Mouse (Mus musculus) left cerebral cortex, adult 8-10 months (tissue): ENCODE data around the gene Tmc3. TPM values are rescaled to one million over a fixed set of nuclear protein-coding genes. Genes with fewer than 3 reads are reported as not detected.

Source experiments
- DNase-seq, 2 experiments: peaks; one replicate each; pipeline ENCODE4 v3.0.0; 2022; ENCODE audit warnings: low spot score in 2 of 2
- total RNA-seq, 4 experiments: library from RNA; stranded (reverse); gene quantifications; 2 replicates each; pipeline ENCODE4 v1.2.4; 2022

Gene Tmc3
- total RNA-seq = under 1 TPM; 0.17 to 0.67 (median 0.28) TPM

DNA sequence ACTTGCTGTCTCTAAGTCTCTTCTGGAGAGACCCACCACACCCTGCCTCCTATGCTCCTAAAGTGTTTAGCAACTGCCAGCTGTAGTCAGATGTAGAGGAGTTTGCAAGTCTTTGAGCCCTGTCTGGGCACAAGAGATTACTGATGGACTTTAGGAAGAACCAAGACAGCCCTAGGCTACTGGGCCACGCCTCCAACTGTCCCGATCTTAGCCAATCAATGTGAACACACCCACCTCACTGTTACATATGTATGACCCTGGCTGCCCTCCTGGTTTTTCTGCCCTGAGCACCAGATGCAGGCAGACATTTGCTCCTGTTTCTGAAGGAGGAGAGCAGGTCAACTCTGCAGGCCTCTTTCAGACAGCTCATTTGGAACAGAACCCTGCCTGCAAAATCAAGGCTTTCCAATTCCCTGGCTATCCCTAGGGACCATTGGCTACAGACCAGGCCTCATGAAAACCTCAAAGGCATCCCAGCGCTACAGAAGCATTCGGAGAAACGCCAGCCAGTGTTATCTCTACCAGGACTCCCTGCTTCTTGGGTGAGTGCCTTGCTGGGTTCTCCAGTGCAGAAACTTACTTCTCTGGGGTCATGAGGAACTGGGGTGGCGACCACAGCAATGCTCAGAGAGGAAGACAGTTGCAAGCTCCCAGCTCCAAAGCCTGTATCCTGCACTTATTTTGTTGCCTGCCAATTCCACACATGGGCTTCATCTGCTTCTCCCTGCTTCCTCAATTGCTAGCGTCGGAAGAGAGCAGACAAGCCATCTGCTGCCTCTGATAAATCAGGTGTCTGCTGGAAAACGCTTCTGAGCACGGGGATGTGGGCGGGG, at the start of gene Tmc3:
TSS of gene Tmc3 (plus strand) at position 289 of the 833 bp plus-strand sequence.
- peak in 1 of 2 experiments; percentile 47 for DNase-seq

DNA sequence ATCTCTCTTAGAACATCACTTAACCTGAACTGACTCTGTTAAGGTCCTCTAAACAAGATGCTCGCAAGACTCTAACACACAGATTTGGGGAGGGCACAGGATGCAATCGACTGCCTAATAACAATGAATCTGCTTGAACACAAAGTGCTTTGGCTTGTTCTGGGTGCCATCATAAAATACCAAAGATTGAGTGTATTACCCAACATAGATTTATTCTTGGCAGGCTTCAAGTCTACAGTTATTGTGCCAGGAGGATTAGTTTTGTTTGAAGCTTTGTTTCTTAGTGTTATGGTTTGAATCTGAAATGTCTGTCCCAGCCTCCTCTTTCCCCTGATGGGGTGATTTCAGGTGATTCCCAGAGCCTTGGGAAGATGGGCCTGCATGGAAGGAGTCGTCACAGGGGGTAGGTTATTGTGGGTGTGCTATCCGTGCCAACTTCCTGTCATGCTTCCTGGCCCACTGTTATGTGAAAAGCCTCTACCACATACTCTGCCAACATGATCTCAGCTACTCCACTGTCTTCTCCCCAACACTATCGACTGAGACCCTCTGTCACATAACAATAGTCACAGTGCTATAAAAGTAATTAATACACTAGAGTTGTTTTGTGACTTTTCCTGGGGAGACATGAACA, 43.1 kb upstream of the Tmc3 start:
- no peak for DNase-seq

DNA sequence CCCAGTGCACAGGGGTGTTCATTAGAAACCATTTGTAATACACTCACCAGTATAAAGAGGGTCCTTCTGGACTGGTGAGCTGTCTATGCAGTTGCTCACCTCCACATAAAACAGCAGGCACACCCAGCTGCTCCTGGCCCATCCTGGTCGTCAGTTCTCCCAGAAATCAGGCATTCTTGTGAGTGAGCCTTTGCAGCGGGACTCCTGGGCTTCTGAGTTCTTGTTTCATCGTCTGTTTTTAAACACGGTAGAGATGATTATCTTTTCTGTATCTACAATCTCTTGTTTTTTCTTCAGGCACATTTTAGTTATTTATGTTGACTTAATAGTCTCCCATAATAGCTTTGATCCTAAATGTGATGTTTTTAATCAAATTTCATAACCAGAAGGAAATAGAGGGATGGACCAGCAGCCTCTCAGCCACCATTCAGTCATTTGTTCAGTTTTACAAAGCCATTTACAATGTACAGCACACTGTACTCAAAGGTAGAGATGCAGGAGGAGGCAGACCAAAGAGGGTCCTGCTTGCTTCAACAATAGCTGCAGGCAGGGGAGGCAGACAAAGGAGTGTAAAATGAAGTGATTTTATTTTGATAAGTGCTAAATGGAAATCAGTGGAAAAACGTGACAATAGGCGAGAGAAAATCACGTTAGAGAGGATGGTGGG, 35.9 kb upstream of the Tmc3 start:
- no peak for DNase-seq

DNA sequence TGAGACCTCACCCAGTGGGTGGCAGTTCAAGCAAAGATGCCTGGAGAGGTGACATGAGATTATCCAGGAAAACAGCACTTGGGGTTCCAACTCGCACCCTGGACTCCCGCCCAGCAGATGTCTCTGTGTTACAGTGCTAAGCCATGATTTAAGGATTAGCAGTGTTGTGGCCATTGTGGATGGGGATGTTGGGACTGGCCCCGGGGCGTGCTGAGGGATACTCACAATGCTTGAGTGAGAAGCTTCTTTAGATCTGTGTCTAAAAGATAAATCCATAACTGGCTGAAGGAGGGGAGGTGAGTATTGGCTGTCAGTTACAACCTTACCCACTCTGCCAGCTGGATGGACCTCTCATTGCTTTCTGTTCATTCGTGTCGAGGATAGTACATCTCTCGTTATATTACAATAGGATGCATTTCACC, 35.4 kb upstream of the Tmc3 start:
- DNase-seq = no peak

DNA sequence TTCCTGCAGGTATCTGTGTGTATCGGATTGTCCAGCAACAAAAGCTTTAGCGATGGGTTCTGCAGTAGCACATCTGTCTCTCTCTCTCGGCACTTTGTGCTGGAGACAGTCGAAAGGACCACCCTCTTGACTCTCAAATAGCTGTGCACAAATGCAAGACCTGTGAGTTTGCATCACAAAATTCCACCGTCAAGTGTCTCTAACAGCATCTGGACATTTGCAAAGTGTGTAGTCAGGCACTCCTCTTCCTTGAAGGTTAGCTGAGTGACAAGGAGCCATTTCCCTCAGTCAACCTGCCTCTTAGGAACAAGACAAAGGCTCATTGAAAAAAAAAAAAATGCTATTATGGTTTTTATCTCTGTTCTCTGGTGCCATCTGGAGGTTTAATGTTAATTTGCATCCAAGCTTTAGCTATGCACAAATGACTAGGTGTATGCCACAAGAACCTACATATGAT, 34.7 kb upstream of the Tmc3 start:
- no peak for DNase-seq

DNA sequence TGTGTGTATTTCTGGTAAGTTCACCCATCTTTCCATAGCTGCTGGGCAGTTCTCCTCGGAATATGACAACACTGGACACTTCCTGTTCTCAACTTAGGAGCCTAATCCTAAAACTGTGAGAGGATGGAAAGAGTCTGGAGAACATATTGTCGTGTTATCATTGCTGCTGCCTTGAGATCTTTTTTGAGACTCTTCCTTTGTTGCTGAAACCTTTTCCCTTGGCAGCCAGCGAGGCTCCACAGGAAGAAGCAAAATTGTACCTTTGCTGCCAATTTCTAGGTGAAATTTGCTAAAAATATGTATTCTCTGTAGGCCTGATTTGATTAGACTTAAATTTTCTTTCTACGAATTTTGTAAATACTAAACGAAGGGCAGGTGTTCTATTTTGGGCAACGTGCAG, 30.2 kb upstream of the Tmc3 start:
- no peak for DNase-seq

DNA sequence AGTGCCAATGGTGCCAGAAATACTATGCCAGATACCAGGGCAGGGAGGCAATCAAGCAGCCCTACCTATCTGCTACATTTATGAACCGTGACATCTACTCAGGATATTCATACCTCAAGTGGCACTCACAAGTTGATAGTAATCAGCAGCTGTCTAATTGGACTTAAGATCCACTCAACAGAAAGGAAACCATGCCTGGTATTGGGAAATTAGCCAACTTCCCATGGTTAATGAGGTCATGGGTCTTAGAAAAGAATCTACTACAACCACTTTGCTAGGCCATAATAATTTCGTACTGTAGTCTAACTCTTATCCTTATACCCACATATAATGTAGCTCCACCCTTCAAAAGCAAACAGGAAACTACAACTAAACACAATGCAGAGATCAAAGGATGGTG, 28.2 kb upstream of the Tmc3 start:
- DNase-seq = no peak

DNA sequence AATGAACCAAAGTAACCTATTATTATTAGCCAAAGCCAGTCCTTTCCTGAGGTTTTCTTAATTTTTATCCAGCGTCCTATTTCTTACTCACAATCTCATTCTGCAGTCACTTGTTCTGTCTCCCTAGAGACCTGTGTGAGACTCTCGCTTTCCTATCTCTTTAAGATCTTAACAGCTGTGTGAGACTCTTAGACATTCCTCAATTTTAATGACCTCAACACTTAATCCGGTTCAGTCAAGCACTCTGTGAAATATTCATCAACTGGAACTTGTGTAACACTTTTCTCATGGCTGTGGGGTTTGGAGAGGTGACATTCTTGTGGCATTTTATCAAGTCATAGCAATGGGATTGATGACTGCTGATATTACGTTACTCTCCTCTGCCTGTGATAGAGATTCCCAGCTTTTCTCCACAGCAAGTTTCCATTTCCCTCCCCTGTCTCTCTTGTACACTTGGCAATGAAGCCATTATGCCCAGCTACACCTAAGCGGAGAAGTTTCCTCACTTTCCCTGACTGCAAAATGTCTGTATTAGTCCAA, 25.9 kb upstream of the Tmc3 start:
- DNase-seq = no peak

DNA sequence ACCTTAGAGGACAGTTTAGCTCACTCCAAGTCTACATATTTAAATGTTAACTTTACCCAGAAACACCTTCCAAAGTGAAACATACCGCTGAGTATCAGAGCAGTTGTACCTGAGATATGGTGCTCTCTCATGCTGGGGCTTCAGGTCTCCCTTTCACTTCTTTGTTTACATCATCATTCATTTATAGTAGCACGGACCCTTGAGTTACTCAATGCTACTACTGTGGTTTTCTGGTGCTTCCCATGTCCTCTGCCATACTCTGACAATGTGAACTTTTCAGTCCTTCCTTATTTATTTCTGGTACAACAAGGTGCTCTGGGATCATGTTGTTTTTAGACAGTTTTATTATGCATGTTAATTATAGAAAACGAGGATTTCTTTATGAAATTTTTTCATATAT, 25.2 kb upstream of the Tmc3 start:
- no peak for DNase-seq

DNA sequence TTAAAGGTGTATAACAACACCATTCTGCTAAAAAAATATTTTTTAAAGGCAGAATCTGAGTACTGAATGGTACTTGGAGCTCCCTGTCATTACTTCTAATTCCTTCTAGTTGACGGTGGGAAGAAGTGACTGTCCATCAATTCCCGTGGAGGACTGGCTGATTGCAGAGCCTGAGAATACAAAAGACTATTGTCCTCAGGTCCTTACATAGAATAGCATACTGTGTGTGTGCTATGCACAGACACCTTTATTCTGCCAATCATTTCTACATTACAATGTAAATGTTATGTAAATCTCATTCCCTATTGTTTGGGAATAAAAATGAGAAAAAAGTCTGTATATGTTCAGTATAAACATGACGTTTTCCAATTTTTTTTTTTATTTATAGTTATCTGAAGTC, 22.9 kb upstream of the Tmc3 start:
- no peak for DNase-seq

DNA sequence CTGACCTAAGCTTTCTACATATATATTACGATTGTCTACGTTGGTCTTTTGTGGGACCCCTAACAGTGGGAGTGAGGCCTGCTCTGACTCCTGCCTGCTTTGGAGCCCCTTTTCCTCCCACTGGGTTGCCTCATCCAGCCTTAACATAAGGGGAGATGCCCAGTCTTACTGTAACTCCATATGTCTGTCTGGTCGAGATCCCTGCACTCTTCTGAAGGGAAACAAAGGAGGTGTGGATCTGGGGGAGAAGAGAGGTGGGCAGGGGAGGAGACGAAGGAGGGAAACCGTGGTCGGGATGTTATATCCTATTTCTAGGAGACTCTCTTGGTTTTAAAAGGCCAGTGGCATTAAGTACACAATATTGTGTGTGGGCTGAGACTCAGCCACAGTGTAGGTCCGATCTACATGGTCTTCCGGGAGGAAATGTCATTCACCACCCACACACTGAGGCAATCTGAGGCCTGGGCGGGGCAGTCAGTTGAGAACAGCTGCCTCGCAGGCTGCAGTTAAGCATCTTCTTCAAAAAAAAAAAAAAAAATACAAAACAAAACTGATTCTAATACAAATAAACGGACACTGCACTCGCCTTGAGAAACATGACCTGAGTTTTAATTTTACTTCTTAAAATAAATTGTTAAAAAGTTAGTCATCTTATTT, 20.0 kb upstream of the Tmc3 start:
- DNase-seq = no peak

DNA sequence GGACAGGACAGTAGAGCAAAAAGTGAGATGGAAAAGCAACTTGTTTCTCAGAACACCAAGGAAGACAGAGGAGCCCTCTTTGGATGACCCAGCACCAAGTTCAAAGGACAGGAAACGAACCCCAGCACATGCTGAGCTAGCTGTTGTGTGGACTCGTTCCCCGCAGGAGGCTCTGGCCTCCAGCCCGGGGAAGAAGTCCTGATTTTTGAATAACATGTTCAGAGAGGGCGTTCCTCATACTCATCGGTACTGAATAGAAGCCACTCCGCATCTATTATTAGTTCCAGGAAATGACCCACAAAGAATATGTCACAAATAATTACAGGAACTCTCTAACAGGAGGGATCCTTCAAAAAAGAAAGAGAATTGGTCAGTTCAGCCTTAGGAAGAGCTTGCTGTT, 18.8 kb upstream of the Tmc3 start:
- DNase-seq = no peak

DNA sequence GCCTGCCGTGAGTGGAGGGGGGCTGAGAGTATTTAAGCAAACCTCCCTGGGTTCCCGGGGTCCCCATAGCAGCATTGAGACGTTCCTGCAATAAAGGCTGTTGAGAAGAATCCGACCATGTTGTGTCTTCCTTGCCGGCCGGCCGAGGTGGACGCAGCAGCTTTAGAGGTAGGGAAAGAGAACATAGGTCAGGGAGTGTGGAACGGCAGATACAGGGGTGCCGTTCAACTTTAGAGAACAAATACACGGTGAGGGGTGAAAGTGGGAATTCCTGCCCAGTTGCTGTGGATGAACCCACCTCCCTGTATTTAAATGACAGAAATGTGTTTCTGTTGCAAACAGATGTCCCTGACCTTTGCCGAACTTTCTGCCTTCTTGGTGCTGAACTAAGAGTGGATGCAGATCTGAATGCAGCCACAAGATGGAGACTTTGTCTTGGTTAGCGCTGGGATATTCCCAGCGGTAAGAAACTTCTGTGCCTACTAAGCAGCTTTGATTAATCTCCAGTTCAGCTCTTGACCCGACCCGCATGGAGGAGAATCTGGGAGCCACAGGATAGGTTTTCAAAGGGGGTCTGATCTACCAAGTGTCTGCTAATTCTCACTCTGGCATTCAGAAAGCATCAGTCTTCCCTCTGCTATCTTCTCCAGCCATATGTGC, 16.8 kb upstream of the Tmc3 start:
- no peak for DNase-seq

DNA sequence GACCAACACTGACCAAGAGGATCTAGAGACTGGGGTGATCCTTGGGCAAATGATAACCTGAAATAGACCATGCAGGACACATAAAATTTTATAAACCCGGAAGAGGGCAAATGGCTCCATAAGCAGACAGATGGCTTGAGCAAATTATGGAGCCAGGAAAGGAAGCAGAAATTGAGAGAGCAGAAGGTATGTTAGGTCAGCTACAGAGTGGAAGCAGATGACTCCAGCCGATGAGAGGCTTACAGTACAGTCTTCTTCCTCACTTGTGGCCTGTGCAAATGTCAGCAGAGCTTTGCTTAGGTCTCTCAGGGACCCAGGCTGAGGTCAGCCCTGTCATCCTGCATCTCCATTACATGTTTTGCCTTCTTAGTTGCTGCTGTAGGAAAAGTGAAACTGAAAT, 15.9 kb upstream of the Tmc3 start:
- DNase-seq = no peak

DNA sequence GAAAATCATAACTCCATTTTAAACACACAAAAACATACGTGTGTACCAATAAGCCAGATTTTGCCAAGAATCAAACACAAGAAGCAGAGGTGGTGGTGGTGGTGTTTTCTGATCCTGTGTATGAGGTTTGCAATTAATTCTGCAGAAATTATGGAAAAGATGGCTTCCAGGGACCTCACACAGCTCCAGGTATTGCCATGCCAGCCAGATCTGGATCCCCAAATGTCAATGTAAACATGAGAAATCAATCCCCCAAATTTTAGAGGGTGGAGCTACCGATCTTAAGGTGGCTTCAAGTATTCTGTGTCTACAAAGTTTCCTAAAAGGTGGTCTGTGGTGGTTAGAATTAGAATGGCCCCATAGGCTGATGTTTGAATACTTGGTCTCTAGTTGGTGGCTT, 15.3 kb upstream of the Tmc3 start:
- DNase-seq = no peak

DNA sequence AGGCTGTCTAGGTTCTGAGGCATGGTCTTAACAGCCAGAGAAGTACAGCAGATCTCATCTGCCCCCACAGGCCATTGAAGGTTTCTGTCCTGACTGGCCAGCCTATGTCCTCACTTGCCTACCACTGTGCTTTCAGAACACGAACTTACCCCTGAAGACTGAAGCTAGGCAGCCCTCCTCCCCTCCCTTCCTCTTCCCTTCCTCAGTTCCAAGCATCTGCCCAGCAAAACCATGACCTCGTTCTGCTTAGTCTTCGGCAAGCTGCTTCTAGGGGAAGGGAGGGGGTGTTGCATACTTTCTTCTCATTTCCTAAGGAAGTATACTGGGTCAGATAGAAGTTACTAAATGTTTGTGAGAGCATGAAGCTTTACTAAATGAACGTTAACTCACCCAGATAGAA, 13.7 kb upstream of the Tmc3 start:
- DNase-seq = no peak

DNA sequence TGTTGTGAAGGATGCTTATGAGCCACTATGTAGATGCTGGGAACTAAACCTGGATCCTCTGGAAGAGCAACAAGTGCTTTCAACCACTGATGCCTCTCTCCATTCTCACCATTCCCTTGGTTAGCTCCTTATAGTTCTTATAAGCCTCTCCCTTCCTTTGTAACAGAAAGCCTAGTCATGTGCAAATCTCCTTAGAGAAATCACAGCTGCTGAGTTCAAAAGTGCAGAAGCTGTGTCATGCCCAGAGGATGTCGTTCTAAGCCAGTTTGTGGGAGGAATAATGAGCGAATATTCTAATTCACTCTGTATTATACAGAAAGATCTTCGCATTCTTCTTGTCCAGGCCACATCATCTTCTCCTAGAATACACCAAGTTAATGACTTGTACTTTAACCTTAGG, 12.8 kb upstream of the Tmc3 start:
- no peak for DNase-seq

DNA sequence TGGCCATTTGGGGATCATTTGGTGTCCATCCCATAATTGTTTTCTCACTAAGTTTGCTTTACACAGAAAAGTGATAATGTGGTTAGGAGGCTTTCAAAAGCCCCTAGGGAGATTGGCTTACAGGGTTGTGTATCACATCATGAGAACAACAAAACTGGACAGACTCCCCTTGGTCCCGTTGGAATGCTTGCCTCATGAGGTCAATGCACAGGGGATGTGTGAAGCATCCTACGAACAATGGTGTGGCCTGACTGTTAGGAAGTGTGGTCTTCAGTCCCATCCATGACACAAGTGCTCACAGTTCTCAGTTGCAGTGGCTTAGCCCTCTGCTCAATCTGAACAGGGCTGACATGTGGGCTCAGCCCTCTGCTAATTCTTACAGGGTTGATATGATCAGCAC, 12.3 kb upstream of the Tmc3 start:
- DNase-seq = no peak

DNA sequence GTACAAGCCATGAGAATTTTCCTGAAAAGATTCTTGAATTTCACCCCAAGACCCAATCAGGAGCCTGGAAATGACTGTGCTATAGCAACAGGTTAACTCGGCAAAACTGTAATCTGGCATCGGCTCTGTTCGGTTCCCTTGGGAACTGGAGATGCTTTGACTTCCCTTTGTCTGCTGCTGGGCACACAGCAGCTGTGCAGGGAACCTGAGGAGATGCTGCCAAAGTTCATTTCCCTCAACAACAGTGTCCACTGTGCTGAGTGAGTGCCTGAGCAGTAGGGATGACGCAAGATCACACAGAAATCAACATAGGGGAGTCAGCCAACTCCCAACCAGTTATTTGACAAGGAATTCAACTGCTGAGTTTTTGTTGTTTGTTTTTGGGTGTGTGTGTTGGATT, 3.8 kb upstream of the Tmc3 start:
- DNase-seq = no peak

DNA sequence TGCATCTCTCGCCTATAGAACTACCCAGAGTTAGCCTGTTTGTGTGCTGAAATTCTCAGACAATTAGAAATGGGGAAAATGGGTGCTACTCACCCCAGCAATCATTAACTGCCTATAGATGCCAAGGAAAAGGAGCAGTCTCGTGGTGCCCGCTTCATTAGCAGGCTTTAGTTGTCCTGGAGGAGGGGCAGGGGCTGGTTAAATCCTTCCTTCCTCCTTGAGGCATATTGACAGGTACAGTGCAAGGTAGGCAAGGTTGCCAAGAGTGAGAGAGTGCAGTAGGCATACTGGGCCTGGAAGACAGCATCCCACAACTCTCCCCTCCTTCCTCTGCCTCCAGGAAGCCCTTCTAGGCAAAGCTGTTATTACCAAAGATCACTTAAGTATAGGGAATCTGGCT, 9.3 kb downstream of the Tmc3 start:
- DNase-seq = no peak

DNA sequence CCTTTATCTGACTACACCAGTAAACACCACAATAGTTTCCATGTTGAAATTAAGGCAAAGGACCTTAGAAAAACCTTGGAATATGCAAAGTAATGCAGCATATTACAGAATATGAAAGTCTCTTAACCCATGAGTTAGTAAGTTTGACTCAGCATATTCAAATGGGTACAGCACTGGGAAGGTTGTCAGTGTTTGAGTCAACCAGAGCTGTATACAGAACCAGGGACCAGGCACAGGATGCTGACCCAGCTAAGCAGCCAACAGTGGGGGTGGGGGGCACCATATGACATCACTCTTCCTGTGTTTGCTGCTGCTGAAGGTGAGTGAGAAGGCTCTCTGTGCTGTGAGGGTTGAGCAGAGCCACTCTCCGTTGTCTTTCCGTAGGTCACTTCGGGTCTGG, 12.3 kb downstream of the Tmc3 start:
- DNase-seq = no peak
